Mouse (Mus musculus) midbrain, postnatal 0 days (tissue): ENCODE measurements around the gene Tagln. TPM values are rescaled to one million over a fixed set of nuclear protein-coding genes. Genes with fewer than 3 reads are reported as not detected.
A peak's percentile ranks its signal among the peaks of the same experiment; 100 is the strongest.

Experiments used
- ATAC-seq: fragments of 200-750 bp; cut with Nextera tagmentation; 2 replicates; pipeline ENCODE4 v1.8.0; 2017; ENCODE audit warnings: moderate number of reproducible peaks, mild to moderate bottlenecking, moderate TSS enrichment, moderate library complexity; ENCODE audit not compliant: low FRiP score
- DNase-seq: peaks from one replicate; pipeline ENCODE4 v3.0.0-alpha.2; 2015; ENCODE audit warnings: low spot score
- H3K27ac ChIP-seq: fragments of 300-500 bp; sonication (generic); 2 replicates; pipeline ENCODE4 v1.5.1; 2014; ENCODE audit warnings: low read depth, mild to moderate bottlenecking, low read length, mixed read lengths
- H3K27me3 ChIP-seq: fragments of 300-500 bp; sonication (generic); 2 replicates; pipeline ENCODE4 v1.6.1; 2014; ENCODE audit warnings: low read length, control low read depth, mixed read lengths; ENCODE audit not compliant: insufficient read depth
- H3K36me3 ChIP-seq: fragments of 300-500 bp; sonication (generic); 2 replicates; pipeline ENCODE4 v1.6.1; 2014; ENCODE audit warnings: low read length, control low read depth, mixed read lengths; ENCODE audit not compliant: insufficient read depth
- H3K4me1 ChIP-seq: fragments of 300-500 bp; sonication (generic); 2 replicates; pipeline ENCODE4 v1.6.1; 2014; ENCODE audit warnings: mild to moderate bottlenecking, control low read depth, antibody characterized with exemption, low read length, mixed read lengths; ENCODE audit not compliant: insufficient read depth
- H3K4me2 ChIP-seq: fragments of 300-500 bp; sonication (generic); 2 replicates; pipeline ENCODE4 v1.6.1; 2014; ENCODE audit warnings: low read depth, mild to moderate bottlenecking, low read length, mixed read lengths; ENCODE audit not compliant: poor library complexity, severe bottlenecking
- H3K4me3 ChIP-seq: fragments of 300-500 bp; sonication (generic); 2 replicates; pipeline ENCODE4 v1.5.1; 2014; ENCODE audit warnings: low read depth, mild to moderate bottlenecking, low read length, moderate library complexity
- H3K9ac ChIP-seq: fragments of 300-500 bp; sonication (generic); replicated peaks from 2 replicates; pipeline ENCODE4 v1.6.1; 2014; ENCODE audit warnings: mild to moderate bottlenecking, low read length, moderate library complexity, mixed read lengths; ENCODE audit not compliant: poor library complexity, severe bottlenecking
- H3K9me3 ChIP-seq: fragments of 300-500 bp; sonication (generic); 2 replicates; pipeline ENCODE4 v1.6.1; 2016; ENCODE audit warnings: low read length, control low read depth
- CTCF ChIP-seq: IDR thresholded peaks from 2 replicates; pipeline ENCODE4 v1.5.1; 2016; ENCODE audit warnings: antibody characterized with exemption, mild to moderate bottlenecking
- WGBS: fragments of 180-500 bp; shearing (Covaris S2); extraction: QIAGEN DNeasy Blood & Tissue Kit; methylation state at CpG from one replicate; pipeline ENCODE4 v1.1.7; 2014; 5-methylcytosine and 5-hydroxymethylcytosine counted together
- polyA plus RNA-seq: library from polyadenylated mRNA; unstranded; fragments of >200 nt; fragmentation: Nextera tagmentation; extraction: Ambion mirVana; gene quantifications from 2 replicates; pipeline ENCODE4 v1.2.1, GENCODE M21; 2015
- total RNA-seq: library from RNA; depleted of rRNA; stranded (reverse); fragments of >200 nt; gene quantifications from 2 replicates; pipeline ENCODE4 v1.2.3, GENCODE M21; 2014; rRNA removed

The Tagln gene
- 5.2 and 5.3 TPM in 2 replicates for total RNA-seq
- 4.2 and 5.2 TPM in 2 replicates for polyA plus RNA-seq

- Histone ChIP-seq H3K27ac (no peak within 1 kb of the TSS), H3K36me3 (peaks cover 25% of the 10 kb centered on the region), H3K4me1 (peaks cover 3% of the 10 kb centered on the region; the same call in 1 of the 2 replicates), H3K9ac (no peak within 1 kb of the TSS), H3K4me2 (peak within 1 kb of the TSS; percentile 32), H3K27me3 (peaks cover 4% of the 10 kb centered on the region; the same call in 1 of the 2 replicates), H3K4me3 (no peak within 1 kb of the TSS), H3K9me3 (no peaks in the 10 kb centered on the region)
- WGBS = 13% methylated on average over 21 of the region's 21 CpGs
- TF ChIP-seq CTCF = no peak
- ATAC-seq (no peak), DNase-seq (no peak)
These were observed at the start of gene Tagln for GRCm38 (mm10) chr9:45935628-45936210. Gene Tagln, minus strand, starts transcription at chr9:45936058.

GRCm38 (mm10) chr9:45985229-45985567 is 49.3 kb upstream of the Tagln start:
- peak overlapping the region; percentile 85 for H3K9ac ChIP-seq
- H3K9me3 ChIP-seq = no peaks in the 10 kb centered on the region
- no peak for TF ChIP-seq CTCF
- WGBS = under 1% methylated on average over 4 of the region's 4 CpGs
- peak overlapping the region; percentile 88 for H3K27ac ChIP-seq
- ATAC-seq (peak; percentile 76), DNase-seq (peak; percentile 81)
- H3K4me3 ChIP-seq = peak overlapping the region; percentile 71
- no peaks in the 10 kb centered on the region for H3K27me3 ChIP-seq
- peak overlapping the region; percentile 86 for H3K4me2 ChIP-seq
- no peaks in the 10 kb centered on the region for H3K36me3 ChIP-seq
- H3K4me1 ChIP-seq = peaks cover 13% of the 10 kb centered on the region; the same call in 1 of the 2 replicates

- TF ChIP-seq CTCF = peak; percentile 32; the same call in 1 of the 2 replicates
- no peaks in the 10 kb centered on the region for H3K9me3 ChIP-seq
- H3K9ac ChIP-seq = peak overlapping the region; percentile 85
- peak overlapping the region; percentile 88 for H3K27ac ChIP-seq
- peak overlapping the region; percentile 71 for H3K4me3 ChIP-seq
- DNase-seq (peak; percentile 95), ATAC-seq (peak; percentile 94)
- H3K4me1 ChIP-seq = peaks cover 13% of the 10 kb centered on the region; the same call in 1 of the 2 replicates
- no peaks in the 10 kb centered on the region for H3K36me3 ChIP-seq
- H3K27me3 ChIP-seq = no peaks in the 10 kb centered on the region
- H3K4me2 ChIP-seq = peak overlapping the region; percentile 86
- WGBS = under 1% methylated on average over 56 of the region's 76 CpGs
These were observed 48.8 kb upstream of the Tagln start for GRCm38 (mm10) chr9:45984409-45985228.

GRCm38 (mm10) chr9:45983676-45984408 is 48.0 kb upstream of the Tagln start:
- no peaks in the 10 kb centered on the region for H3K9me3 ChIP-seq
- DNase-seq (peak; percentile 20), ATAC-seq (0 out of 2 replicates have a peak, but pooled peaks have one; percentile 7)
- no peaks in the 10 kb centered on the region for H3K27me3 ChIP-seq
- peak; percentile 51 for TF ChIP-seq CTCF
- WGBS = under 1% methylated on average over 23 of the region's 23 CpGs
- peak overlapping the region; percentile 88 for H3K27ac ChIP-seq
- H3K4me3 ChIP-seq = peak overlapping the region; percentile 71
- peak overlapping the region; percentile 86 for H3K4me2 ChIP-seq
- peak overlapping the region; percentile 85 for H3K9ac ChIP-seq
- no peaks in the 10 kb centered on the region for H3K36me3 ChIP-seq
- peaks cover 13% of the 10 kb centered on the region; the same call in 1 of the 2 replicates for H3K4me1 ChIP-seq

- peak; percentile 31 for TF ChIP-seq CTCF
- Histone ChIP-seq H3K4me1 (peaks cover 13% of the 10 kb centered on the region; the same call in 1 of the 2 replicates), H3K9ac (no peak overlapping the region), H3K9me3 (no peaks in the 10 kb centered on the region), H3K4me2 (no peak overlapping the region), H3K27ac (no peak overlapping the region), H3K36me3 (no peaks in the 10 kb centered on the region), H3K27me3 (no peaks in the 10 kb centered on the region), H3K4me3 (no peak overlapping the region)
- ATAC-seq = no peak
- no peak for DNase-seq
These were observed 45.5 kb upstream of the Tagln start for GRCm38 (mm10) chr9:45981331-45981730.
